Mouse (Mus musculus) layer of hippocampus, adult 2 months (tissue): Measurements from ENCODE around the gene Mospd3. TPM values are rescaled to one million over a fixed set of nuclear protein-coding genes. Genes with fewer than 3 reads are reported as not detected.
"Not testable (repeated sequence)": the region's sequence is repeated elsewhere in the genome, so short reads cannot be mapped to it uniquely, and the experiment has no call there.

ENCODE experiments used
- DNase-seq, 2 experiments: peaks; one replicate each; pipeline ENCODE4 v3.0.0; 2022; ENCODE audit warnings: low spot score in 2 of 2
- H3K27ac ChIP-seq: fragments of 200-600 bp; 2 replicates; pipeline ENCODE4 v1.8.1; 2022
- H3K4me3 ChIP-seq: fragments of 200-600 bp; 2 replicates; pipeline ENCODE4 v1.8.1; 2022; ENCODE audit warnings: mild to moderate bottlenecking
- CTCF ChIP-seq: fragments of 200-600 bp; conservative IDR thresholded peaks from 2 replicates; pipeline ENCODE4 v1.8.1; 2022; ENCODE audit warnings: antibody characterized with exemption, mild to moderate bottlenecking, moderate library complexity
- total RNA-seq, 2 experiments: library from RNA; stranded (reverse); gene quantifications; 2 replicates each; pipeline ENCODE4 v1.2.3; 2021

Mospd3 gene
- total RNA-seq, 2 experiments from 2014 or later = 26.2 to 29.3 TPM

DNA sequence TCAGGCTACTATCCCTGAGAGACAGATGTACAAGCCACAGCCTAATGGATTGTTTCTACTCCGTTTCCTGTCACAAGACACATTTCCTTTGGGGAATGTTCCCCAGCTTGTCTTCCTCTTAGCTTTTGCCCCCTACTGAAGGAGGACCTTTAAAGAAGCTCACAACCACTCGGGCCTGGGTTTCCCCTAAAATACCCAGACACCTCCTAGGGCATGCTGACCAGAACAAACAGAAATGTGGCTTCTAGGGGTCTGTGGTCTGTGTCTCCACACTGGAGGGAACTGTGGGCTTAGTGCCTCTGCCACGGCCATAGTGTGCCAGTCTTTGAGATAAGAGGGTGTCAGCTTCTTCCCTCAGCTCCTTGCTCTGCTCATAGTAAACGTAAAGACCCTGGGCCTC, 30.7 kb upstream of the Mospd3 start:
- no peak for DNase-seq
- Histone ChIP-seq H3K27ac (peak overlapping the region; percentile 94), H3K4me3 (peak overlapping the region; percentile 94; the same call in 1 of the 2 replicates)
- TF ChIP-seq CTCF = no peak

DNA sequence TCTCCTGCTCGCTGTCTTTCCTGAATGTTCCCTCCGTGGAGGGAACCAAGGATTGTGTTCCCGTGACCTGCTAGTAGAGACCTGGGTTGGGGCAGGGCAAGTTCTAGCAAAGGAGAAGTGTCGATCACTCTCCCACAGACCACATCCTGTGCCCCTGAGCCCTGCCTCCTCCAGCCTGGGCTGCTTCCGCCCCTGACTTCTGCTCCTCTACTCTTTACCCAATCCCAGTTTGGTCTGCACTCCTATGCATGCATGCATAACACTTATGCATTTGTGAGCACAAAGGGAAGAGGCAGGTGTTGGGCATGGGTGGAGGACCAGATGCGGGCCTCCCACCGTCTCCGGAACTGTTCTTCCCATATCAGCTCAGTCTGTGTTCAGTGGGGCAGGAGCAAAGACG, 30.3 kb upstream of the Mospd3 start:
- DNase-seq = peak in 1 of 2 experiments; percentile 48
- TF ChIP-seq CTCF = no peak
- Histone ChIP-seq H3K27ac (peak overlapping the region; percentile 94), H3K4me3 (peak overlapping the region; percentile 94)

DNA sequence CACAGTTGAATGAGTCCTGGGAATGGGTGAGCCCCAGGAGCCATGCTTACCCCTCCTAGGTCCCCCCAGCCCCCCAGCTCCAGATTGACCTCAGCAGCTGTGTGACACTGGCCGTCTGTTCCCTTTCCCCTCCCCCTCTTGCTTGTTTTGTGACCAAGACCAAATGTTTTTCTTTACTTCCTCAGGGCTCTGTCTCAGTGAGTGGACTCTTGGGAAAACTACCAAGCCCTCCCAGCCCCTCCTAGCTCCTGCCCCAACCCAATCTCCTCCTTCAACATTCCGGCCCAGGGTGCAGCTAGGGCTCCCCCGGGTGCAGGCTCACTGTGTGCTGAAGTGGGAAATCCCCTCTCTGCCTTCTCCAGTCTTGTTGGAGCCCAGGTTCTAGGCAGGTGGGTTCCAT, 29.7 kb upstream of the Mospd3 start:
- Histone ChIP-seq H3K27ac (peak overlapping the region; percentile 94), H3K4me3 (peak overlapping the region; percentile 94)
- no peak for DNase-seq
- no peak for TF ChIP-seq CTCF

DNA sequence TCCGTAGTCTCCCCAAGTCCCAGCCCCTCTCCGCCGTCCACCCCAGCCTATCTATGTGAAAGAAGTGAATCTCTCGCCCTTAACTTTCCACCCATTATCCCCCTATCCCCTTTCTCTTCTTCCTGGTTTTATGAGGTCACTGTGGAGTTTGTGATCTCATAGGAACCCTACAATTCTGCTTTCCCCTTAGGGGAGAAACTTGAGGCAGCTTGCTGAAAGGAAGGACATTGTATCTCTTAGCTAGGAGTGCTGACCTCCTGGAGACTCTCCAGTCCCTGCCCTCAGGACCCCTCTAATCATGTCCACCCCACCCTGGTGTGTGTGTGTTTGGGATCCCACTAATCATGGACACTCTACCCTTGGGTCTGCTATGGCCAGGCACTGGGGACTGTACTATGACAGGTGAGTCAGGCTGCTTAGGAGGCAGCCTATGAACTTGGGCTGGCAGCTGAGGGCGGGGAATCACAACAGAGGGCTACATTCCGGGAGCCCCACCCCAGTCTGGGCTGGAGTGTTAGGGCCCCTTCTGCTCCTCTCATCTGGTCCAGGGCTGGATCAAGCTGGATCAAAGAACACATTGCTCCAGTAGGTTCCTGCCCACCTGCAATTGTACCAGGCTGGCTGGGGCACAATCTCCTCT, 29.2 kb upstream of the Mospd3 start:
- DNase-seq = no peak
- H3K4me3 ChIP-seq = peak overlapping the region; percentile 94
- no peak for TF ChIP-seq CTCF
- peak overlapping the region; percentile 94 for H3K27ac ChIP-seq

DNA sequence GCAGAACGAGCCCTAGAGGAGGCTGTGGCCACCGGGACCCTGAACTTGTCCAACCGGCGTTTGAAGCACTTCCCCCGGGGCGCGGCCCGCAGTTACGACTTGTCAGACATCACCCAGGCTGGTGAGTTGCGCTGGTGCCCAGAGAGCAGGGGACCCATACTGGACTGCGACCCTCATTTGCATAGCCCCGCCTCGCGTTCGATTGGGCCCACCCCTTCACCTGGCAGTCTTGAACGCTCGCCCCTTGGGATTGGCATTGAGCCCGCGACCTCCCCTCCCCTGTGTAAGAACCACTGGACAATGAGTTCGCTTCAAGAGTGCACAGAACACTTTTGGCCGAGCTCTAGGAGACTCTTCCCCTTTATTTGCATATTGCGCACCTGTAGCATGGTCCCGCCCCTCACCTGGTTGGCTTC, 28.5 kb upstream of the Mospd3 start:
- peak overlapping the region; percentile 94 for H3K4me3 ChIP-seq
- DNase-seq = peak in 1 of 2 experiments; percentile 37
- H3K27ac ChIP-seq = peak overlapping the region; percentile 94
- no peak for TF ChIP-seq CTCF

DNA sequence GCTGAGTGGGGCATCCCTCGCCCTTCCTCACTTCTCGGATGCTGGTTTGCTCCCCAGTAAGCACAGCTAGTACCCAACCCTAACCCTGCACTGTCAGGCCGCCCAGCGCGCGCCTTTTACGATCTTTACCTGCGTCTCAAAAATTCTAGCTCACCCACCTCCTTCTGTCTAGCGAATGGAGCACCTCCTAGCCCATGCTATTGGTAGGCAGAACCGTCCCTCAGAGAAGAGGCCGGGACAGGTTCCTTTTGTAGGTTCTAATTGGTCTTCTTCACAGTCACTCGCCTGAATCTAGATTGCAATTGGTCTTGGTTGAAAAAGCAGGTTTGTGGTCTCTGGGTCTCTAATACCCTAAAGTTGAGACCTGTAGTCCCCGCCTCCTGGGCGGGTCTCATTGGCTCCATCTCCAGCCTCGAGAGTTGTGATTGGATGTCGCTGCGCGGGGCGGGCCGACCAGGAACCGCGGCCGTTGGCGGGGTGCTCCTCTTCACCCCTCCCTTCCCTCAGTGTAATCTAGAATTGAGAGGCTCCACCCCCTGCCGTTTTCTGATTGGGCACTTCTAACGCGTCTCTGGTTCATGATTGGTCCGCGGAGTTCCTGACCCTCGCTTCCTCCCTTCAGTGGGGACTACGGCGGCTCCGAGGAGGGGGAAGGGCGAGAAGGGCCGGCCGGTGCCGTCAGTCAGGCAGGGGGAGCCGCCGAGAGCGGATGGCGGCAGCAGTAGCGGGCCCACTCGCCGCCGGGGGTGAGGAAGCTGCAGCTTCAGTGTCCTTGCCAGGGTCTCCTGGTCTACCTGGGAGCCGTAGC, 27.8 kb upstream of the Mospd3 start, which contains the start of the genes Fbxo24, Lrch4 and Gm20605:
Gene Fbxo24 (minus strand): TSS at position 505 of the 808 bp plus-strand sequence.
Gene Lrch4 (plus strand): TSS at position 624 of the 808 bp plus-strand sequence.
Gene Gm20605 (plus strand): TSS at position 678 of the 808 bp plus-strand sequence.
- Histone ChIP-seq H3K27ac (peak within 1 kb of the TSS; percentile 98), H3K4me3 (peak within 1 kb of the TSS; percentile 94)
- 0 out of 2 replicates have a peak, but pooled peaks have one; percentile 11 for TF ChIP-seq CTCF
- DNase-seq = peak; percentile 97 to 100

DNA sequence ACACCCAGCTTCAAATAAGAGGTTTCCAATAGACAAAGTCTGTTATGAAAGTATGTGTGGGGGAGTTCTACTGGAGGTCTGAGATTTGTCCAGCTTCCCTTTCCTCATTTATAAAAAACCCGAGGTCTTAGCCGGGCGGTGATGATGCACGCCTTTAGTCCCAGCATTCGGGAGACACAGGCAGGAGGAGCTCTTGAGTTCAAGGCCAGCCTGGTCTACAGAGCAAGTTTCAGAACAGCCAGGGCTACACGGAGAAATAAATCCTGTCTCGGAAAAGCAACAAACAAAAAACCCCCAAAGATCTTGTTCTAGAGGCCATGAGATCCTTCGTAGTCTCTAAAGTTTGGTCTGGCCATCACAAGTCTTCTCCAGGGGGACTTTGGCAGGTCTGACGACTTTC, 27.1 kb upstream of the Mospd3 start:
- Histone ChIP-seq H3K27ac (peak overlapping the region; percentile 98), H3K4me3 (peak overlapping the region; percentile 77)
- no peak for DNase-seq
- no peak; the same call in 1 of the 2 replicates for TF ChIP-seq CTCF

DNA sequence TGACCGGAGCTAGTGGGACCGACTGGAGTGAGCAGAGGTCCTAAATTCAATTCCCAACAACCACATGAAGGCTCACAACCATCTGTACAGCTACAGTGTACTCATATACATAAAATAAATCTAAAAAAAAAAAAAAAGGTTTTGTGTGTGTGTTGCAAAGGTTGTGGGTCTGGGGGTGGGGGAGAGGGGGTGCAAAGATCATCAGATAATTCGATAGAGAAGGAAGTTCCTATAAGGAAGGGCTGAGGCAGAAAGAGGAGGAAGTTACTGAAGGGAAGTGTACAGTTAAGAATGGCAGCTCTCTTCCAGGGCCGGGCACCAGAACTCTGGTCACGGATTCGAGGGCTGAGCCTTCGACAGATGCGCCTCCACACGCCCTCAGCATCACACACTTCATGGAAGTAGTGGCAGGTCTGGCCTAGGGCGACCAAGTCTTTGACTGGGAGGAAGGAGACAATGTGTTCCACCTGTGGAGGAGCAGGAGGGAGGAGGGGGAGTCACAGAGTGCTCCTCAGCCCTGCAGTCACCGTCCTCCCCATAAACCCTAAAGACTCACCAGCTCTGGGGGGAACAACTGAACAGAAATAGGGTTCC, 23.2 kb upstream of the Mospd3 start:
- no peak for DNase-seq
- TF ChIP-seq CTCF = no peak
- Histone ChIP-seq H3K4me3 (no peak overlapping the region), H3K27ac (no peak overlapping the region)

DNA sequence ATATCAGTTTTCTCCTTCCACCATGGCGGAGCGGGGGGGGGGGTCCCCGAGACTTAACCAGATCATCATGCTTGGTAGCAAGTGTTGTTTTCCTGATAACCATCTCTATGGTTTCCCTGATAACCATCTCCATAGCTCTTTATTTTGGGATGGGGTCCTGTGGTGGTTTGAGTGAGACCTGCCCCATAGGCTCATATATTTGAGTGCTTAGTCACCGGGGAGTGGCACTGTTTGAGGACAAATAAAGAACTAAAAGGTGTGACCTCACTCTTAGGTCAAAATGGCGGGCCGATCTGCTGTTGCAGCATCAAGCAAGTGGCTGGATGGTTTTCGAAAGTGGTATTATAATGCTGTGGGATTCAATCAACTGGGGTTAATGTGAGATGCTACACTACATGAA, 14.5 kb upstream of the Mospd3 start:
- Histone ChIP-seq H3K27ac (no peak overlapping the region), H3K4me3 (no peak overlapping the region)
- TF ChIP-seq CTCF = no peak
- DNase-seq = no peak

DNA sequence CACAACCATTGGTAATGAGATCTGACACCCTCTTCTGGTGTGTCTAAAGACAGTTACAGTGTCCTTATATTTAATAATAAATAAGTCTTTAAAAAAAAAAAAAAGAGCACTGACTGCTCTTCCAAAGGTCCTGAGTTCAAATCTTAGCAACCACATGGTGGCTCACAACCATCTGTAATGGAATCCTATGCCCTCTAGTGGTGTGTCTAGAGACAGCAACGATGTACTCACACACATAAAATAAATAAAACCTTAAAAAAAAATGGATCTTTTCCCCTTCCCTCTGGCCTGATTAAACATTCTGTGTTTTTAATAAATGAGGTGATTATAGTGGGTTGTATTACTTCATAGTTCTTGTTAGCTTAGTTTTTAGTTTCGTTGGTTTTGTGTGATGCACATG, 14.1 kb upstream of the Mospd3 start:
- peak; percentile 58 for TF ChIP-seq CTCF
- not testable (repeated sequence) for H3K27ac ChIP-seq, DNase-seq, H3K4me3 ChIP-seq

DNA sequence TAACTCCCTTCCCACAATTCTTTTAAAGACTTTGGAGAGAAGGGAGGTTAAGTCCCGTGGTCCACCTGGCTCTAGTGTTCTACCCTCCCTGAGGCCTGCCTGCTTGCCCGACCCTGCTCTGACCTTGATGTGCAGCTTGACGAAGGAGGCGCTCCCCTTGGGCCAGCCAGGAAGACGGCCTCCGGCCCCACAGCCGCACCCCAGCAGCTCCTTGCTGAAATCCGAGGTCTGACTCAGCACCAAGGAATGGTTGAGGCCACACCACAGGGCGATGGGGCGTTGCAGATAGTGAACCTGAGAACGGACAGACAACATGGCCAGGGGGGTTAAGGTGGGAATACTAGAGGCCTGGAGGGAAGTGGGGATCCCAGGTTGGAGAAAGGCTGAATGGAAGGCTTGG, 12.7 kb upstream of the Mospd3 start, which contains the start of gene Pcolce:
Gene Pcolce (minus strand): TSS at position 235 of the 400 bp plus-strand sequence.
- no peak within 1 kb of the TSS for H3K27ac ChIP-seq
- no peak within 1 kb of the TSS for H3K4me3 ChIP-seq
- DNase-seq = no peak
- no peak for TF ChIP-seq CTCF

DNA sequence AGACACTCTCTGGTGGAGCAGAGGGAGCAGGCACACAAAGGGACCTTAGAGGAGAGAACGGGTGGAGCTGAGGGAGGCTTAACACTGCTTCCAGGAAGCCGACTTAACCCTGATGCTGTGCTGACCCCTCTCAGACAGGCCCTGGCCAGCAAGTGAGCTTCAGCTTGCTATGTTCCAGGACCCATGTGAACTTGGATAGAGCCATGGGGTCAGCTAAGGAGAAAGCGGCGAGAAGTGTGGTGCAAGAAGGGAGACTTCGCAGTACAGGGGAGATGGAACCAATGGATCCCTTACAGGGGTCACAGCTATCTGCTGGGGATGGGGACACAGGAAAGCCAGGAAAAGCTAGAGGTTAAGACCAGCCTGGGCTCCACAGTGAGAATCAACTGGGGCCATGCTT, 12.2 kb upstream of the Mospd3 start:
- H3K27ac ChIP-seq = no peak overlapping the region
- no peak for TF ChIP-seq CTCF
- no peak overlapping the region for H3K4me3 ChIP-seq
- no peak for DNase-seq

DNA sequence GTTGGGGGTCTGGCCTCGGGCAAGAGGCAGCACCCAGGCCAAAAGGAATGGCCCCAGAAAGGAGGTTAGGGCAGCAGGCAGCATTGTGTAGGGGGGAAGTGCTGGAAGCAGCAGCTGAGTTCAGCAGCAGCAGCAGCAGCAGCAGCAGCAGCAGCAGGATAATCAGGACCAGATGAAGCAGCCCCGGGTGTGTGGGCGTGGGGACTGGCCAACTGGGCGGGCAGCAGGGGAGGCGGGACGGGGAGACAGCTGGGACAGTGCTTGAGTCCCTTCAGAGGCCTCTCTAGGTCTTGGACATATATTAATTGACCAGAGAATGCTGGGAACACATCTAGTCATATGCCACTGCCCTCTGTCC, 10.4 kb upstream of the Mospd3 start:
- TF ChIP-seq CTCF = no peak
- no peak for DNase-seq
- Histone ChIP-seq H3K27ac (peak overlapping the region; percentile 28; the same call in 1 of the 2 replicates), H3K4me3 (no peak overlapping the region)
